Mouse (Mus musculus) testis, adult 2 months (tissue): ENCODE results near the gene Mef2a. TPM values are rescaled to one million over a fixed set of nuclear protein-coding genes. Genes with fewer than 3 reads are reported as not detected.
"Not testable (repeated sequence)": the region's sequence is repeated elsewhere in the genome, so short reads cannot be mapped to it uniquely, and the experiment has no call there.

Source experiments
- H3K27ac ChIP-seq: fragments of 200-500 bp; 2 replicates; pipeline ENCODE4 v1.5.1; 2012; ENCODE audit warnings: low read depth, low read length; ENCODE audit not compliant: control insufficient read depth, insufficient read depth
- H3K27me3 ChIP-seq: fragments of 200-500 bp; 2 replicates; pipeline ENCODE4 v1.6.1; 2012; ENCODE audit warnings: mild to moderate bottlenecking, low read length, moderate library complexity; ENCODE audit not compliant: control insufficient read depth, insufficient read depth
- H3K36me3 ChIP-seq: fragments of 200-500 bp; 2 replicates; pipeline ENCODE4 v1.6.1; 2012; ENCODE audit warnings: mild to moderate bottlenecking, low read length; ENCODE audit not compliant: control insufficient read depth, insufficient read depth
- H3K4me1 ChIP-seq: fragments of 200-500 bp; 2 replicates; pipeline ENCODE4 v1.6.1; 2012; ENCODE audit warnings: low read length; ENCODE audit not compliant: control insufficient read depth, insufficient read depth
- H3K4me3 ChIP-seq: fragments of 200-500 bp; 2 replicates; pipeline ENCODE4 v1.5.1; 2012; ENCODE audit warnings: low read depth, mild to moderate bottlenecking, low read length, moderate library complexity, mixed read lengths; ENCODE audit not compliant: control insufficient read depth
- CTCF ChIP-seq: fragments of 200-500 bp; IDR thresholded peaks from 2 replicates; pipeline ENCODE4 v1.5.1; 2012; ENCODE audit warnings: low read depth, mild to moderate bottlenecking, inconsistent platforms, low read length, moderate library complexity; ENCODE audit not compliant: control insufficient read depth, insufficient read depth, insufficient replicate concordance
- POLR2A ChIP-seq: fragments of 200-500 bp; IDR thresholded peaks from 2 replicates; pipeline ENCODE4 v1.6.1; 2012; ENCODE audit warnings: low read depth, mild to moderate bottlenecking, inconsistent platforms, low read length, moderate library complexity; ENCODE audit not compliant: control insufficient read depth
- polyA plus RNA-seq: library from polyadenylated mRNA; depleted of rRNA; stranded (reverse); fragments of >200 nt; gene quantifications from 2 replicates; pipeline ENCODE4 v1.2.3, GENCODE M21; 2012

Gene Mef2a
- polyA plus RNA-seq, 1 experiment, result 21.3 TPM

DNA sequence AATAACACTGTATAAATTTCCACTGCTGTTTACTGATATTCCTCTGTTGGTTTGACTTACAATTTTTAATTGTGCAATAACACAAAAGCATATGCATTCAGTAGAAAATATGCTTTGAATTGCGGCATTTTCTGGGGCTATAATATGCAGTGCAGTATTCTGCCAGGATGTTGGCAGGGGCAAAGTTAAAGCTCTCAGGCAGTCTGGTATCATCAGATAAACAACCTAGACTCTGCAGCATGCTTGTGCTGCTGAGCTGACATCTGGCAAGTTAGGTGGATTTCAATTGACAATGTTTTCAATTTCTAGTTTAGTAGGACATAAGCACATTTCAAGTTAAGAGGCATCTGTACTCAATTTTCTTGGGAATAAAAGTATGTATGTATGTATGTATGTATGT is 81.3 kb downstream of the Mef2a start:
- H3K27me3 ChIP-seq, result no peaks in the 10 kb centered on the region
- no peak overlapping the region for H3K4me3 ChIP-seq
- H3K27ac ChIP-seq, result no peak overlapping the region
- no peaks in the 10 kb centered on the region; the same call in 1 of the 2 replicates for H3K36me3 ChIP-seq
- TF ChIP-seq CTCF (no peak), POLR2A (no peak)
- H3K4me1 ChIP-seq, result no peaks in the 10 kb centered on the region

DNA sequence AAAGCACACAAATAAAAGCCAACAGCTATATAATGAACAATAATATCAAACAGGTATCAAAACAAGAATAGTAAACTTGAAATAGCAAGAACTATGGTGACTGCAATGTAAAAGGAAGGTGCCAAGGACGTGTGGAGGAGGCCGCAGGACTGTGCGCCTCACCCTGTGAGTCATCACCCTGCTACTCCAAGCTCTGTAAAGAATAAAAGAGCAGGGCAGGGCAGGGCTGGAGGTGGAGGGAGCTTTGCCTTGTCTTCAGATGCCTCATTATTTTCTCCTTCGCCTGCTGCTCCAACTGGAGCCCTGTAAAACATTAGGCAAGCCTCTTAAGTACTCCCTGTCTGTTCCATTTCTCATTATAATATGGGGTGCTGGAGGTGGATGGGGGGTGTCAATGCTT is 85.2 kb downstream of the Mef2a start:
- TF ChIP-seq CTCF (no peak), POLR2A (no peak)

DNA sequence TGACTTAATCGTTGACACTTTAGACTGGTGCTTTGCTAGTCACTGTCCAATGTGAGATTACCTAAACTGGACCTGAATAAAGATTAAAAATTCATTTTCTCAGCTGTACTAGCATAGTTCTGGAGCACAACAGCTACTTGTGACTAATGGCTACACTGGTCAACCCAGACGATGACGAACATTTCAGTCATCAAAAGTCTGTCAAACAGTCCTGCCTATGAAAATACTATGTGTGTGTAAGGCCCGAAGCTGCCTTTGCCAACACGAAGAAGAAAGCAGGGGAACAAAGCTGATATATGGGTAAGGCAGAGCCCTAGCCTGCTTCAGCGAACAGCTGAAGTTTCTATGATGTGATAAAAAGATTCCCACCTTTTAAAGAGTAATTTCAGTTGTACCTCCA is 89.1 kb downstream of the Mef2a start:
- H3K4me3 ChIP-seq, result no peak overlapping the region
- H3K4me1 ChIP-seq, result no peaks in the 10 kb centered on the region
- no peaks in the 10 kb centered on the region for H3K27me3 ChIP-seq
- no peaks in the 10 kb centered on the region for H3K36me3 ChIP-seq
- no peak overlapping the region for H3K27ac ChIP-seq
- TF ChIP-seq CTCF (no peak), POLR2A (no peak)

More for the DNA sequence above, 85.2 kb downstream of the Mef2a start:
- no peak overlapping the region for H3K4me3 ChIP-seq
- H3K27ac ChIP-seq, result no peak overlapping the region
- H3K36me3 ChIP-seq, result no peaks in the 10 kb centered on the region
- no peaks in the 10 kb centered on the region for H3K27me3 ChIP-seq
- H3K4me1 ChIP-seq, result no peaks in the 10 kb centered on the region

DNA sequence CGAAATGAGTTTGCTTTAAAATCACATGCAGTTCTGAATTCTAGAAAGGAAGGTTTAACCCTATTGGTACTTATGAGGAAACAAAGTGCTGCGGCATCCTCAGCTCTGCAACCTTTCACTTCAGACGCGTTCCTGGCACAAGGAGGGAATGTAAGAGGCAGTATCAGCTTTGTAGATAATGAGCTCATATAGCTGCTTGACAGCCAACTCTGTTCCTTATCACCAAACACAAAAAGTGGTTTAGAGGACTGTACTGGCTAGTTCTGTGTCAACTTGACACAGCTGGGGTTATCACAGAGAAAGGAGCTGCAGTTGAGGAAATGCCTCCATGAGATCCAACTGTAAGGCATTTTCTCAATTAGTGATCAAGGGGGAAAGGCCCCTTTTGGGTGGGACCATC is 102.2 kb downstream of the Mef2a start:
- not testable (repeated sequence) for H3K4me1 ChIP-seq, H3K27ac ChIP-seq

DNA sequence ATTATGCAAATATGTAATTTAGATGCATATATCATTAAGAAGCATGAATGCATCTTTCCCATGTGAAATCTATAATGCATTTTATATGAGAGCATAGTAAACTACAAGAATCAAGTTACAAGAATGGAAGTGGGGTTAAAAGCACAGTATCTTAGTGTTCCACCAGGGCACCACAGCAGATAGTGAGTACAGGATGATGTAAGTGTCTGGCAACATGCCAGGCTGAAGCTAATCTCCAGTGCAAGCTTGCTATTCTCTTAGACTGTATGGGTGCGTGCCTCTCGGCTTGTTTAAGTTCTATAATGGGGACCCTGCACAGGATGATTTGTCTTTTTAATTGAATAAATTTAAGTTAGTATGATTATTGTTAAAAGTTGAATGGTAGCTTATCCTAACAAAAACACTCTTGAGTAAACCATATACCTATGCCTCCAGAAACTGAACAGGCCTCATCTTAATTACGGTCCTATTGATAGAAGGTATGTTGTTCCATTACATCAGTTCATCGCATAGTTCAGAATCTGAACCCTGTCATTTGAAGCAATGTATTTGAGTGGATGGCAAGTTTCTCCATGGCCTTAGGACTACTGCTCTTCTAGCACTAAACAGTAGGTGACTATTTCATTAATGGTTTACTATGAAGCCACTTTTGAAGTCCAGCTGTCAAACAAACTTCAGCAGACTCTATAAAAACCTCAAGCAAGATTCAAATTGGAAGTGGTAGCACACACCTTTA is 112.7 kb downstream of the Mef2a start:
- no peaks in the 10 kb centered on the region for H3K36me3 ChIP-seq
- no peak overlapping the region for H3K27ac ChIP-seq
- no peaks in the 10 kb centered on the region for H3K4me1 ChIP-seq
- no peak for TF ChIP-seq POLR2A
- no peak for TF ChIP-seq CTCF
- H3K4me3 ChIP-seq, result no peak overlapping the region
- H3K27me3 ChIP-seq, result no peaks in the 10 kb centered on the region

More for the DNA sequence above, 102.2 kb downstream of the Mef2a start:
- not testable (repeated sequence) for H3K4me3 ChIP-seq, H3K36me3 ChIP-seq, H3K27me3 ChIP-seq

DNA sequence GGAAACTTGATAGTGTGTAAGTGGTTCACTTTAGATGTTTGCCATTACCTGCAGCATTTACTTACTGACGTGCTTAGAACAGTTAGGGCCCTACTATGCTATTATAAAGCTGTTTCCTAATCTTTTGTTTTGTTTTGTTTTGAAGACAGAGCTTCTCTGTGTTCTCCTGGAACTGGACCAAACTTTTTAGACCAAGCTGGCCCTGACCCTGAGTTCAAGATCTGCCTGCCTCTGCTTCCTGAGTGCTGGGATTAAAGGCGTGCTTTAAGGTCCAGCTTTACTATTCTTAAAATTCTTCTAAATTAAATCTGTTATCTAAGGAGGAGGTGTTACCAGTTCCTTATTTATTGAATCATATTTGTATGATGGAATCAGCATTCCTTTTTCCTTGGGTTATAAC is 126.6 kb downstream of the Mef2a start:
- Histone ChIP-seq H3K4me3 (no peak overlapping the region), H3K36me3 (no peaks in the 10 kb centered on the region; the same call in 1 of the 2 replicates)
- TF ChIP-seq POLR2A, result no peak
- no peak for TF ChIP-seq CTCF

DNA sequence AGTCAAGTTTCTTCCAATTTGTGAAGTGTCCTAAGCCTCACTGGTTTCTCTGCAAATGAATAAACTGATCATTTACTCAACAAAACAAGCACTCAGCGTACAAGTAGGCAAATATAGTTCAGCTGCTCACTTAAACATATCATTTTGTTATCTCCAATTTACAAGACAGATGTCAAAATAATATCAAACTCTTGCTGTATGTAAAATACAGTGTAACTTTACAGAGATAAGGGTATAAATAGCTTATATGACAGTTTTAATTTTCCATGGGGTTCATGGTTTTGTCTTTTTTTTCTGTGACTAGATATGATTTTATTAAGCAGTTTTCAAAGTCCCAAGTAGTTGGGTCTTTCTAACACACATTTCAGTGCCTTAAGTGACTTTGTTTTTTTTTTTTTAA is 127.4 kb downstream of the Mef2a start:
- Histone ChIP-seq H3K27me3 (no peaks in the 10 kb centered on the region), H3K4me3 (no peak overlapping the region), H3K27ac (no peak overlapping the region), H3K36me3 (no peaks in the 10 kb centered on the region; the same call in none of the 2 replicates), H3K4me1 (no peaks in the 10 kb centered on the region)
- no peak for TF ChIP-seq POLR2A
- TF ChIP-seq CTCF, result no peak

More for the DNA sequence above, 126.6 kb downstream of the Mef2a start:
- Histone ChIP-seq H3K27me3 (no peaks in the 10 kb centered on the region), H3K4me1 (no peaks in the 10 kb centered on the region), H3K27ac (no peak overlapping the region)

DNA sequence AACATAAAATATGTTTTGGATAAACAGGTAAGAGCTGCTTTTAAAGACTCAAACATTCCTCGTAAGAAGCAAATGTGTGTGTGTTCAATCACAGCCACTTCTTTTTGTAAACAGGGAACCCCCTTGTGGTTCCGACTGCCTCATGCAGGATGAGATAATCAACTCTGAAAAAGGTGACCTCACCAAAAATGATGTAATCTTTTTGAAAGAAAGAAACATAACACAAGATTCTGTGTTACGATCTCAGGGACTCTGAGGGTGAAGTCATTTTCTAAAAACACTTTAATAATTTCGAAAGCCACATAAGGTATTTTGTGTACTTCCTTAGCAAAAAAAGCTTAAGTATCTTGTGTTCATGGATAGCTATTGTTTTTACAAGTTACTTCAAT is 128.8 kb downstream of the Mef2a start:
- Histone ChIP-seq H3K36me3 (no peaks in the 10 kb centered on the region; the same call in none of the 2 replicates), H3K4me1 (no peaks in the 10 kb centered on the region), H3K4me3 (no peak overlapping the region), H3K27ac (no peak overlapping the region), H3K27me3 (no peaks in the 10 kb centered on the region)
- no peak for TF ChIP-seq CTCF
- no peak for TF ChIP-seq POLR2A
